Mouse (Mus musculus): ENCODE results near the gene Ptprn2.

The Ptprn2 gene

DNA sequence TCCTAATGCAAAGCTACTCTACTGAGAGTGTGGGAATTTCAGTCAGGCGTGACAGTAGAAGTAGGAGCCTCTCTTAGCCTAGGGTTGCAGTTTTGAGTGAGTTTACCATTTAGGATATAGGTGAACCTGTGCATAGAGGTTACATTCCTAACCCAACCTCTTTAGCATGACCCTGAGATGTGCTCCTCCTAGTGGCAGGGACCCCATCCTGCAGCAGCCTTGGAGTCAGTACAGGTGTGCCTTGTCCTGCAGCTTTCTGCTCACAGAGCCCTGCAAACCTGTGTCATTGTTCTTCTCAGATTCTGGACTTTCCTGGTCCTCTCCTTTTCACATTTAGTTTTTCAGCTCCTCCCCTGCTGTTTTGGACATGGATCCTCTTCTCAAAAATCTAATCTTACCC lies 168.2 kb downstream of the Ptprn2 start:
- no peak for DNase-seq

DNA sequence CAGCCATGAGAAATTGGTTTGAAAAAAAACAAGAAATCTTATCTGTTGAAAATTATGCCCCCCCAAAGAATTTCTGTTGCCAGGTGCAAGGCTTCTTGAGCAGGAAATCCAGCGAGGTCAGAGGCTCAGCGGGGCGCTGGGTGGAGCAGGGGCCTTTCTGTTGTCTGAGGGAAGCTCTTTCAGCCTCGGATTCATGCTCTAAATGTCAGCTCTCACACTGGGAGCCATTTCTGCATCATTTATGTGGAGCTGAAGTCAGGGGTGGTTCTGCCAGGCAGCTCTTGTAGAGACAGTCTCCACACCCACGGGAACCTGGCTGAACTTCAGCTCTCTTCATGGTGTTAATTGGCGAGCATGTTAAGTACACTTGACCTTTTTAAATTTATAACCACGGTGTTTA lies 174.6 kb downstream of the Ptprn2 start:
- DNase-seq, result peak; percentile 55

DNA sequence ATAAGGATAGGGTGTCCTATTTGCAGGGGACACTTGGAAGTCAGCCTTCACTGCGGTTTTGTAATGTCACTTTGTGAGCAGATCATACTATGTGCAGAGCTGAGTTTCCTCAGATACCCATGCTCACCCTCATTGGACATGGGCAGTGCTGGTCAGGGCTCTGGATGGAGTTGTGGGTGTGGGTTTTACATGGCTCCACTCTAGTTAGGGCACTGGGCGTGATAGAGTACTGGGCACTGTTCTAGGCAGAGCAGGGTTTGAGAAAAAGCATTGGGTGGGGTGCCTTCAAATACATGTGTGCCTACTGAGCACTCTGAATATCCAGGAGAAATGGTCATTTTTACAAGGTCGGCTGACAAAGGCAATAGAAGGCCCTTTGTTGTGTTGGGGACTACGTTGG lies 175.5 kb downstream of the Ptprn2 start:
- no peak for DNase-seq

DNA sequence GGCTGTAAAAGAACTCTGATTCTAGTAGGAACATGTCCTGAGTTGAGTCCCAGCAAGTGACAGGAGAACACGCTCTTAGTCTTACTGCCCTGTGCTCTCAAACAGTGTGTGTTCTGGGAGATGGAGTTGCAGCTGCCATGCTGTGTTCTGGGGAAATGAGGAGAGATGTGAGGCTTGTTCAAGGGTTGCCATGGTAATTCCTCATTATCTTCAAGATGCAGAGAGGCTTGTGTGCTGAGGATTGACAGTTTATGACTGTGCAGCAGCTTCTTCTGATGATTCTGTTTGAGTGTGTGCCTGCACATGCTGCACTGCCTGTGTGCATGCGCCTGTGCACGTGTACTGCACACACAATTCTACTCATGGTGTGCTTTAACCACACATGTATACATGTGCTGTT lies 192.2 kb downstream of the Ptprn2 start:
- DNase-seq, result no peak

DNA sequence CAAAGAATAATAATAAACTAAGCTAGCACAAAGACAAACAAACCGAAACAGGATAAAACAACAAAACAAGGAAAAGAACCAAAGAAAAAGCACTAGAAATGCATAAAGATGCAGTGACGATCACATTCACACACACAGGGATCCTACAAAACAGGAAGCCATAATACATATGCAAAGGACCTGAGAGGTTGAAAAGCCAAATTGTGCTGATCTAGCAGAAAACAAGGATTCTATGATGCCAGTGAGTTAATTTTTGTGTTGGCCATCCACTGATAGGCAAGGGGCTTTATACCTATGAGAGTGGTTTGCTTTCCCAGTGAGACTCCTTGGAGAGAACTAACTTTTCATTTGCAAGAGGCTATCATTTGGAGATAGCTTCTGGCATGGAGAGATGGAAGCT lies 204.3 kb downstream of the Ptprn2 start:
- DNase-seq, result no peak

DNA sequence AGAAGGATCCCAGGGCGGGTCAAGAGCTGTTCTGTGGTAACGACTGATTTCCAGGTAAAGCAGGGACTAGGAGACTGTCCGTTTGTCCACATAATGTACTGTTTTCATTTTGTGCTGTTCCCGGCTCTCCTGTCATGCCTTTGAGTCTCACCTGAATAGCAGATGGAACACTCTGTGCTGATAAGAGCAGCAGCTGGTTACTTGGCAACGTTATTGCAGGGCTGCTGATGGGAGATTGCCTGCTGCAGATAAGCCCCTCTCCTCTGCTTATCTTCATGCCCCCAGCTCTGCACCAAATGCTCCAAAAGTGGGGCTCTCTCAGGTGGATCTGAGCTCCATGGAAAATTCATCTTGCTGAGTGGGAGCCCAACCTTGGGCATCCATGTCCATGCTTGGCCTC lies 224.0 kb downstream of the Ptprn2 start:
- DNase-seq, result no peak

DNA sequence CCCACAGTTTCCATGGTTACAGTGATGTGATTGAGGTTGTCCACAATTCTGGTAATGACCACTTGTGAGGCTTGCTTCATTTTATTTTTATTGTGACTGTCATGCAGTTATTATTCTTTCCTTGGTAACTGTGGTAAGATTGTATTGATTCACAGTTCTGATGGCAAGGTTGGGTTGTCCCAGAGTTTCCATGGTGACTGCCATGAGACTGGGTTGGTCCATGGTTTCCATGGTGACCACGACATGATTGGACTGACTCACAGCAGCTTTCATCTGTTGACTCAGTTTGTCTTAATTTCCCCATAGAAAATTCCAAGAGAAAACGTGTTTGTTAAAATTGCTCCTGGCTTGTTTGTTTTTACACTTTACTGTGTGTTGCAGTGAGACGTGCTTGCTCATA lies 225.2 kb downstream of the Ptprn2 start:
- DNase-seq, result no peak

DNA sequence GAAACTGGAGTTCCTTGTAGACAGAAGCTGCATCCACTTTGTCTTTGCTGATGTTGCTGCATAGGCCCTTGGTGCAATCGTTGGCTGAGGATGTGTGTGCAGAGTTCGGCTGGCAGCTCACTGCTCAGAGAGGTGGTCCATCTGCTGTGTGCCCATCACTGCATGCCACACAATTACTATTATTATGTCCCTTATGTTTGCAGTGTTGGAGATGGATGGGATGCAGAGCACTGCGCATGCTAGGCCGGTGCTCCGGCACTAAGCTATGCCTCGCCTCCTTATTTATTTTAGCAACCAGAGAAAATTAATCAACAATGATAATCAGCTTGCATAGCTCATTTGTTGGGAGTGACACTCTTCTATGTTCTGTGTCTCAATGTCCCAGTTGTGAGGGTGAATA lies 225.6 kb downstream of the Ptprn2 start:
- DNase-seq, result no peak

DNA sequence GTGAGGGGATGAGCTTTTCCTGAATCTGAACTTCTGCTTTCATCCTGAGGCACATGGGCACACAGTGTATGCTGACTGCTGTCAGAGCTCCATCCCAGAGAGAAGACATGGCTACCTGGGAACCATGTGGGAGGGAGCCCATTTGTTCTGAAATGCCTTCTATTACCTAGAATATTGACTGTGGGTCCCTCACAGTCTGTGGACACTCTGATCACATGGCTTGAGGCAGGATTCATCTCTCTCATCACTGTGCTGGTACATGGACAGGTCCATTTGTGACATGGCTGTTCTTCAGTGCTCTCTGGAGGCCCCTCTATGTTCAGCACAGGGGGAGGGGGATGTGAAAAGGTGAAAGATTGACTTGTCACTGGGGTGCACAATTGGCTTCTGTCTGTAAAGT lies 227.6 kb downstream of the Ptprn2 start:
- no peak for DNase-seq

DNA sequence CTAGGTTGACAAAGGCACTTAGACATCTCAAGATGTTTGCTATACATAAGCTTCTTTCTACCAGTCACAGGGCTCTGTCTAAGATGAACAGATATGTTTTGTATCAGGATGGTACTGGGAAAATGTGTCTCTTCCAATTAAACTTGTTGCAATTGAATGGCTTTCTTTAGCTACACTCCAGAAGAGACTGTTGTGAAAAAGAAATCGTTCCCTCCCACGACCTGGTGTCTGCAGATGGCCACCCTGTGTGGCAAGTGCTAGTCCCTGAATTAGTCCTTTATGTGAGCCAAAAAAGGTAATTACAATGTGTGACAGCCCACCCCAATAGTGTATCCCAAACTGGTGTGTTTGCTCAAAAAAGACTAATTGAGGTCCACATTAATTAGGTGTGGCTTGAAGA lies 235.5 kb downstream of the Ptprn2 start:
- DNase-seq, result no peak

DNA sequence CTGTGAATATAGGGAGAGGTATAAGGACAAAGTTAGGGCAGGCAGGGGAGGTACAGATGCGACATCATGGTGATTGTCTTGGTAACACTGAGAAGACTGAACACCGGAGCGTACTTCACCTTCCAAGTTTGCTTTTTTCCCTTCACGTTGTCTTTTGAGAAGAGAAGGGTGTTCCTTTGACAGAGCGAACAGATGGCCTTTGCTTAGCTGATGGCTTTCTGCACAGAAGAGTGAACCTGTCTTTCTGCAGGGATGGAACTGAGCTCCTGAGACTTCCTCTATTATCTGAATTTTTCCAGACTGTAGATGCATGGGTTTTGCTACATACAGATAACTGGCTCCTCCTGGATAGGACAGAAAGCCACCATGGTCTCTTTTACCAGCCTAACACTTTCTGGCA lies 254.6 kb downstream of the Ptprn2 start:
- no peak for DNase-seq

DNA sequence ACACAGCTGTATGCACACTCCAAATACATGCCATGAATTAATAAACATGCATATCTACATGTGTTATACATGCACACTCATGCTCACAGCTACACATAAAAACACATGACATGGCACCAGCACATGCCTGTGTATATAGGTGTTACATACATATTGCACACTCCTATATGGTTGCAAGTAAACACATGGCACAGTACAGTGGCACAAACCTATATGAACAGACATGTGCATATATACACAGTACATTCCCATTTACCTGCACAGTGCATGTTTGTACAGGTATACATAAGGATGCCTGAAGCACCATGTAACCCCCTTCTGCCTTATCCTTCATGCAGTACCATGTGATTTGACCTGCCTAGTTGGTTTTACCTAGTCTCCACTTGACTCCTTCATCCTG lies 255.8 kb downstream of the Ptprn2 start:
- no peak for DNase-seq

DNA sequence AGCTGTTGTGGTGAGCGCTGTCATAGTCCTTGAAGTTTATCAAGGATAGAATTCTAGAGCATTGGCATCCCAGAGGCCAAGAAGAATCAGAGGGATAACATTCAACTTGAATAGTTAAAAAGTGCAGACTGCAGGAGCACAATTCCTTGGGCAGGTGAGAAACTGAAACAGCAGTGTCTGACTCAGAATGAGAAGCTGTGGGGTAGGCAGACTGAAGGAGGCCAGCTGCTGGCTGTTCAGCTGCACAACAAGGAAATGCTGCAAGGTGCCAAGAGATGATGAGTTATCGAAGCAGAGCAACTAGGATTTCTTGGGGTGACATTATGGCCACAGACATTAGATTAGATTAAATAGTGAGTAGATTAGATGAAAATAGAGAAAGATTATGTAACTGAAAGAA lies 260.9 kb downstream of the Ptprn2 start:
- no peak for DNase-seq

DNA sequence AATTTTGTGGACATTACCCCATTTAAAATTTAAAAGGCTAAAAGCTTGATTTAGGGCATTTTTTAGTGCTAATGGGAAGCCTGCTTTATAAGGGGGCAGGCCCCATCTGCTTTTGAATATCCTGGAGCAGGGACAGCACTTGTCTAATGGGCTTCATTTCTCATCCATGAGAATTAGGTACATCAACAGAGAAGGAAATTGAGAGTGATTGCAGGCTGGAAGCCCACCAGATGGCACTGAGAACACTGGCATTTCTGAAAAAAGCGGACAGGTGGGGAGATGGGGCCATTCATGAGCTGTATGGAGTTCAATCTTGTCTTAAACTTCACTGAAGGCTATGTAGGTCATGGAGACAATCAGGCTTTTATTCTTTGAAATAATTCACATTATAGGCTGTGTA lies 267.3 kb downstream of the Ptprn2 start:
- DNase-seq, result peak; percentile 24

DNA sequence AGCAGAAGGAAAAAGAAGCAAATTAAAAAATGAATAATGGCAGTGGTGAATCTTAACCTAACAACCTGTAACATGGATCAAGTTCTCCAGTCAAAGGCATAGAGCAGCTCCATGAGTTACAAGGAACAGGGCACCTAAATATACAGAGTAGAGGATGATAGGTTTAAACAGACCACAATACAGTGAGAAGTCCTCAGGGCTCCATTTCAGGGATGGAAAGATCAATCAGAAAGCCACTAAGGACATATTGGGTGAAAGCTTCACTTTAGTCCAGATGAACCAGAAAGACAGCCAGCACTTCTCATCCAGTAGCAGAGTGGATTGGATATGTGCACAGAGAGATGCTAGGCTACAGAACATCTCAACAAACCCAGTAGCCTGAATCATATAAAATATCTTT lies 278.4 kb downstream of the Ptprn2 start:
- no peak for DNase-seq

DNA sequence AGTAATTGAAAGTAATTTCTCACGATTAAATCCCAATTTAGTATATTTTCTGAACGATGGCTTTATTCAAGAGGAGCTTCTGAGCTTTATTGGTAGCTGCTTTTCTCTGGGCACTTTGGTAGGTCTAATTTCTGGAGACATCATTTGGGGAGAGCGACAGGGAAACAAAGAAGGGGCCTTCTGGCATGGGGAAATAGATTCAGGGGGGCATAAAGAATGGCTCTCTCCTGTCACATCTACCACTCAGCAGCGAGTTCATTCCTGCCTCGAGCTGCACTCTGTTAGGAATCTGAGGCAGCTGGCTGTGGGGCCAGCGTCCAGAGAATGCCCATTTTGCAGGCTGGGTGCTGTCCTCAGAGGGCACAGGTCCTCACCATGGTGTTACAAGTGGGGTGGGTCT lies 285.4 kb downstream of the Ptprn2 start:
- DNase-seq, result no peak

DNA sequence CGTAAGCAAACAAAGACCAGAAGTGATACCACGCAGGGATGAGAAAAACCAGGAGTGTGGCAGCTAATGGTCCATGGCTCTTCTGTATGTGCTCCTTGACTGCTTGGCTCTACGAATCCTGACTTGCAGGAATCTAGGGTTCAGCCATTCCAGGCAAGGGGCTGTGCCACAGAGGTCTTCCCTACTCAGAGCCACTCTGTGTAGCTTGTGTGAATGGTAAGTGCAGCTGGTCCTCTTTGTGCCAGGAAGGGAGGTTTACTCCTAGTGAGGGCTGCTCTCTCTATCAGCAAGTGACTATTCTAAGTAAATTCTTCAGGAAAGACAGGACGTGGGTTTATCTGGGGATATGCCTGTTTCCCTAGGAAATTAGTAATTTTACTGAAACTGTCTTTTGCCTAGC lies 286.0 kb downstream of the Ptprn2 start:
- DNase-seq, result no peak

DNA sequence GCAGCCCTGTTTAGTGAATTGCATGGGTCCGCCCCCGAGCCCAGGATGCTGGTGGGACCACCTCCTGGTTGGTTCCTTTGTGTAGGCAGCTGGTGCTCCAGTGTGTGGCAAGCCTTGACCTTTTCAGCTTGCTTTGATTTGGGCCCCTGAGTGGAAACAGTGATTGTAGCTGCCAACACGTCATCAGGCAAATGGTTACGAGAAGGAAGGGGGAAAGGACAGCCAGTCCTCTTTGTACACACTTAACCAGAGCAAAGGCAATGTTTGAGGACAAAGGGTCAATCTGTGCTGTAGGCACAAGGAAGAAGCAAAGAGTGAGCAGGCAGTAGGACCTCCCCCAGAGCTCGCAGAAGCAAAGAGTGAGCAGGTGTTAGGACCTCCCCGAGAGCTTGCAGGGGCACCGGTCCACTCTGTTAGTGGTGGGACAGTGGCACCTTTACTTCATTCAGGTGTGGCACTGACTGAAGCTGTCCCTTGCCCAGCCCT lies 286.6 kb downstream of the Ptprn2 start:
- peak; percentile 21 for DNase-seq

DNA sequence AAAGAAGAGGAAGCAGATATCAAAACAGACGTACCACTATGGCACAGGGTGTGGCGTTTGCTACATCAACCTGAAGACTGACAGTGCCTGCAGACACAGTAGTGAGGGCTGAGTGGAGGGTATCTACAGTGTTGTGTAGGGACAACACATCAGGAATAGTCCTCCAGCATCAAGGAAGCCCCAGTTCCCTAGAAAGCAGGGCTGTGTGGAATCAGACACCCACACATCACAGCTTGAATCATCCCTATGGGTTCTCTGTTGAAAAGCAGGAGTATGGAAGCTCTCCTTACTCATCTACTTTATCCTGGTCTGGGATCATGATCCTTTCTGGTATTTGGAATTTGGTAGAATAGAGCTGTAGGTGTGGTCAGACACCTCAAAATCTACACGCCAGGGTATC lies 287.8 kb downstream of the Ptprn2 start:
- no peak for DNase-seq

DNA sequence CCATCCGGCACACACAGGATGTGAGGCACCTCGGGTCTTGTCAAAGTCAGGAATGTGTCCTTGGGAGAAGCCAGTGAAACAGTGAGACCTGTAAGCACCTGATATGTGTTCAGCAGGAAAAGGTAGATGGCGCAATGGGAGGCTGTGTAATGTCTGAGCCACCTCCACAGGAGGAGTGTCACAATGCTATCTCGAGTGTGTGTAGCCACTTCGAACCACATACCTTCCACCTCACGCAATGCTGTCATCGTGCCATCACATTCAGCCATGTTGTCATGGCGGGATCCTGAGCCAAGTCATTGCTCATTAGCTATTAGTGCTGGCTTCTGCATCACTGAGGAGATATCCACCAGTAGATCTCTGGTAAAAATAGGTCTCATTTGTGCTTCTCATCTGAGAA lies 290.9 kb downstream of the Ptprn2 start:
- no peak for DNase-seq

DNA sequence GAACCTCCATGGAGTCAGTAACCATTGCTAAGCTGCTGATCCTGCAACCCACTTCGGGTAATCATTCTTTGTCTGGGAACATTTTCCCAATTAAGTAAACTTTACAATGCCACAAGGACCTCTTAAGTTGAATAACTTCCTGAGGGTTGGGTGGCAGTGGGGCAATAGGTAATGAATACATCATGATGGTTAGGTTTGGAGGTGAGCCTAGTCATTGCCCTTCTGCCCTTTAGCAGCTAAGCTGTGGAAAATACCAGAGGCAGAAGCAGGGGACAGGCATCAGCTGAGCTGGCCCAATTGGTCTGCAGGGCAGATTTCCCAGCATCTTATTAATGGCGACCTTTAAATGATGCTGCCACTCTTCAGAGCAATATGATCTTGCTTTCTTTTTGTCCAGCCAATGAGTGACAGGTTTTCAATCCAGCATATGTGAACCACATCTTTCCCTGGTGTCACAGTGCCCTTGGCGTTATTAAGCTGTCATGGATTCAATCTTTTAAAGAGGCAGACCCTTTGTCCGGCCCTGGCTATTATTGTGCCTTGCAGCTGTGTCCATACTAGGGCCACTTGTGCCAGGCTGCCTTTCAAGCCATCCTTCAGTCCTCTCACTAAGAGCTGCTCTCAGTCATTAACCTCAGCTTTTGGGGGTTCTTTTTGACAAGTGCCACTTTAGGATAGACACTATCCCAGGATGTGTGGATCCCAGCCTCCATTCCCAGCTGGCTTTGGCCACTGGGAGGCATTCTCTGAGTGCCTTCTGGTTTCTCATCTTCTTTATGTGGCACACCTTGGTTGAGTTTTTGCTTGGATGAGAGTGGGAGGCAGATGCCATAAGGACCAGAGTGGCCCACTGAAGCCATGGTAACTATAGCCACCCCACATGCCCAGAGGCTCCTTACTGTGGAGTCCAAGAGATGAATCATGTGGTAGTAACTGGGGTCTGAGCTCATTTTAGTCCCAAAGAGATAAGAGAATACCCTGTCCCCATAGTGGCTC lies 292.9 kb downstream of the Ptprn2 start:
- no peak for DNase-seq

DNA sequence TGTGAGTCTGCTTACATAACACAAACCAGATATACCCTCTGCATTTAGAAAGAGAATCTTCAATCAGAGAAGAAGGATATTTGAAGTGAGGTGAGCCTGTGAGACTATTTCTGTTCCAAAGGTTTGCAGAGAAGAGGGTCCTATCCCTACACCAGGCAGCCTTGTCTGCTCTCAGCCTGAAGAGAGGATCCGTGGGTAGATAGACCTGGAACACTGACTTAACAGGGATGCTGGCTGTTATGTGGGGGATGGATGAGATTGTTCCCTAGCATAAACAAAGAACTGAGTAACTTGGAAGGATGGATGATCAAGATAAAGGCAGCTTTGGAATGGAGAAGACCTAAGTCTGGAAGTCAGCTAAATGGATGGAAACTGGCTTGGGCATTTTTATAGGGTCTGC lies 294.9 kb downstream of the Ptprn2 start:
- no peak for DNase-seq

DNA sequence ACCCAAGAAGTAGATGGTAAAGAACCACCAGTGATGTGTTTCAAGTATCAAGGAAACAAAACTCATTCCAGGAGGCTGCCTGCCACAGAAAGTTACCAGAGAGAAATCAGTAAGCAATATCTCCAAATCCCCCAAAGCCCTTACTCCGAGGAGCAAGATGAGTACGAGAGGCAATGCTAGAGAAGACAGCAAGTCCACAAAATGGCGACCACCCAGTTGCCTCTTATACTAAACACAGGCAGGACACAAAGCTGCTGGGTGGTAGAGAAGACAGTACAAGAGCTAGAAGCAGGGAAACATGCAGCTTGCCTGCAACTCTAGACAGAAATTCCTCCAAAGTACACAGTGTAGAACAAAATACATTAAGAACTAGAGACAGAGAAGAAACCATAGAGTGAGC lies 300.2 kb downstream of the Ptprn2 start:
- DNase-seq, result no peak

DNA sequence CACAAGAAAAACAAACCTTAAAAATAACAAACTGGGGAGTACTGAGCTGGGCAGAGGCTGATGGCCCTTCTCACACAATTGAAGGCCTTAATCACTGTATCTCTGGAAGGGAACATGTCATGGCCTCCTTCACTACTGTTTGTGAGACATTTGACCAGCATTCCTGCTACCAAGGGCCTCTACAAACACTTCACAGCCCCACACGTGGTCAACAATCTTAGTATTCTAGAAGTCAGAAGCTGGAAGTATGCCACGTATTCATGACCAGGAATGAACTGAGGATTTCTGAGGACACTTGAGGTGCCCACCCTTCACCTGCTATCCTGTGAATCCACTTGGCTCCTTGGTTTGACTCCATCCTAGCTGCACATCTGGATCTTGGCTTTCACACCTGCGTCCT lies 302.8 kb downstream of the Ptprn2 start:
- DNase-seq, result no peak

DNA sequence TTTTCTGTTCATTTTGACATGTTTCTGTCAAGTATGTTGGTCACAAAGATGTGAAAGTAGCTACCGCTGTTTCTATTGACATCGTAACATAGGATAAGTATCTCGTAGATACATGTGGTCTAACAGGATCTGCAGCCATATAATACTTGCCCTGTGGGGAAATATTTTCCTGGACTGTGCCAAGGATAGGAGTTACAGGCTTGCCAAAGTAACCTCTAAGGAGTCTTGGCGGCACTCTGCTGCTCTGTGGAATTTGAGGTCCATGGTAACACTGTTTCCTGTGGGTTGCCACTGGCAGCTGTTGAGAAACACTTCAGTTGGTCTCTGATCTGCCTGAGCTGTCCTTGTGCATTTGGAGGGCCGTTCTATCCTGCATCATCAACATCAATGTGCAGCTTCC lies 317.8 kb downstream of the Ptprn2 start:
- no peak for DNase-seq

All from cerebellum, adult 11-12 months (tissue).